Mouse (Mus musculus) ovary, postnatal 10 days (tissue): Measurements from ENCODE around the gene Slc35c2.

Experiments used
- DNase-seq: peaks from one replicate; pipeline ENCODE4 v3.0.0; 2022; ENCODE audit warnings: low spot score

Slc35c2 gene

DNA sequence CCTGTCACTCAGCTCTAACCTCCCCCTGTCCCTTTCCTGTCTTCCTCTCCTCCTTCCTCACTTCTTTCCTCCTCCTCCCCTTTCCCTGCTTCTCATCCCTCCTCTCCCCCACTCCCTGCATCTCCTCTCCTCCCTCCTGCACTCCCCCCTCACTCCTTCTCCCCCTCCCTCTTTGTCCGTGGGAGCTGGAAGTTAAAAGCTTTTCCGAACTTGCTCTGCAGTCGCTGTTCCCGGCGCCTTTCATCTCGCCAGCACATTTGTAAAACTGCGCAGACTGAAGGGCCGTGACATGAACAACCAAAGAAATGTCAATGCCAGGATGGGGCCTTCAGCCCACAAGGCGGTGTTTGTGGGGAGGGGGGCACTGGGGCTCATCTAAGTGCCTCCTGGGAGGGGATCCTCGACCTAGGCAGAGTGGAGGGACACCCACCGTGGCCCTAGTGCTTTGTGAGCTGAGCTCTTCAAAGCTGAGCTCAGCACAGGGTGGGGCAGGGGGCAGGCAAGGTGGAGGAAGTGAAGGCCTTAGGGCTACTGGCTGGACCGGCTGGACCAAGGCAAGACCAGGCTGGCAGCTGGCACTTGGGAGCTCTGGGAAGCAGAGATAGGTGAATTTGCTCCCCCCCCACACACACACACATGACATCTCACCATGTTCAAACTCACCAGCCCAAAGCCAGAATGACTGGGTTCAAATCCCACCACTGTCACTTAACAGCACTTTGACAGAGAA lies 49.1 kb downstream of the Slc35c2 start:
- no peak for DNase-seq

DNA sequence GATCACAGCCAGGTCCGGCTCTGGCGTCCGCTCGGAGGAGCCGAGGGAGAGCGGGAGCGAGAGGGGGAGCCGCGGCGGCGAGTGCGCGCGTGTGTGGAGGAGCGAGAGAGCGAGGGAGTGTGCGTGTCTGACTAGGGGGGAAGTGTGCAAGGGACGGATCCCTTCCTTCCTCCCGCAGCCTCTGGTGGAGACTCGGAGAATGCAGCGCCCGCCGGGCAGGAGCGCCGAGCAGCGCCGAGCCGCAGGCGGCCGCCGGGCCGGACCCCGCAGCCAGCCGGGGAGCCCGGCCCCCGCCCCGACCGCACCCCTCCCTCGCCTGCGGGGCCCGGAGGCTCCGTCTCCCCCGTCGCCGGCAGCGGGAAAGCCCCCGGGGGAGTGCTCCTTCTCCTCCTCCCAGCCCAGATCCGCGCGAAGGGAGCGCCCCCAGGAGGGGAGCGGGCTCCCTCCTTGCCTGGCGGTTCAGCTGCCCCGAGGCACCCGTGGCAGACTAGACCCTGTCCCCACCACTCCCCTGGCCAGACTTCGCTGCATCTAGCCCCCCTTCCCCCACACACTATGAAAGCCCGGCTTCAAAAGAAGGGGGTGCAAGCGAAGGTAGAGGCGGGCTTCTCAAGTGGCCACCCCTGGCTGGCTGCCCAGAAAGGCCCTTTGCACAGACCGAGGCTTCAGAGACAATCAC lies 52.9 kb downstream of the Slc35c2 start, which contains the start of gene Cdh22:
Gene Cdh22 (minus strand): TSS at position 241 of the 679 bp plus-strand sequence.
- DNase-seq = peak; percentile 13

DNA sequence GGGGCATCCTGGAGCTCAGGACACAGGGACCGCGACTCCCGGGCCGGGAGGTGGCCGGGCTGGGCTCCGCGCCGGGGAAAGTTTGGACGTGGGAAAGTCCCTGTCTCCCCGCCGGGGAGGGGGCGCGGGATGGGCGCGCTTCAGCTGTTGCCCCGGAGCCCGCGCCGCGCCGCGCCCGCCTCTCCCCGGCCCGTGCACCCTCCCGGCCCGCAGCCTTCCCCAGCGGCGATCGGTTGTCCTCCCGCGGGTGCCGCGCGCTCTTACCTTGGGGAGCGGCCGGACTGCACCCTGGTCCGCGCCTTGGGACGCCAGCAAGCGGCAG lies 53.4 kb downstream of the Slc35c2 start:
- peak; percentile 19 for DNase-seq

DNA sequence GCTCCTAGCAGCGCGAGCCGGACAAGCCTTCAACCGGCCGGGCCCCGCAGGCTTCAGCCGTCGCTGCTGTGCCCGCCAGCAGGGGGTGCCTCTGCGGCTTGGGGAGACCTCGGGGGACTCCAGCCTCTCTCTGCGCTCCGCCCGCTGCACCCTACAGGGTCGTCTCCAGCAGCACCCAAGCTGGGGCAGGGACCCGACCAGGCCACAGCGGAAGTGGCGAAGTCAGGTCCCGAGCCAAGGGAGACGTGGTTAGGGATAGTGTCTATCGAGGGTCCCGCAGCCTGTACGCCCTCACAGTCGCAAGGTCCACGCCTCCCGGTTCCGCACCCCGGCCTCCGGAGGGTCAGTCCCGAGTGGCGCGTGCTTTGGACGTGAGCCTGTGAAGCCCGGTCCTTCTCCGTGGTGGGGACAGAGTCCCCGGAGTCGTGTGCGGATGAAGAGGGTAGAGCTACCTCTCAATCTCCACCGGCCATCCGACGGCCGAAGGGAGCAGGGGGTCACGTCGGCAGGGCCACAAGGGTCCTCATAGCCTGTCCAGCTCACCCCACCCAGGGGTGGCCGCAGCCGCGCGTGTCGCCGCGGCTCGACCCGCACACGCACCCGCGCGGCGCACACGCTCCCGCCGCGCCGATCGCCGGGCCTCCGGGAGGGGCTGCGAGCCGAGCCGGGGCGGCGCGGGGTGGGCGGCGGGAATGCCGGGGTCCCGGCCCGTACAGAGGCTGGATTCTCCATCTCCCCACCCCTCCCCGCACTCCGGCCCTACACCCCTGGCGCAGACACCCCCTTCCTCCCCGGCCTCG lies 54.0 kb downstream of the Slc35c2 start:
- DNase-seq = peak; percentile 27

DNA sequence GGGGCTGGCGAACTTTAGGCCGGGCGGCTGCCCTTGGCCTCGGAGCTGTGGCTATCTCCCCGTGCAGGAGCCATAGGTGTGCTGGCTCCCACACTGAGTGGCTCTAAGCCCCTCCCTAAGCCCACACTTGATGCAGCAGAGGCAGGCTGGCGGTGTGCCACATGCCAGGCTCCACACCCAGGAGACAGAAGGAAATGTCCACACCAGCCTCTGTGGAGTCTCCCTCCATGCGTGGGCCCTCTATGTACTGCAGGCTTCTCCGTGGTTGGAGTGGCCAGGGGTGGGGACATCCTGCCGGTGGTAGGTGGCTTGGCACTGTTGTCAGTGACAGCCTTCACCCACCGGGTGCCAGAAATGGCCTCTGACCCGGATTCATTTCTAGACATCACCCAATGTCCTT lies 58.6 kb downstream of the Slc35c2 start:
- DNase-seq = no peak
